Mouse (Mus musculus) midbrain, embryonic 15.5 days (tissue): ENCODE results near the gene Fam171a2. TPM values are rescaled to one million over a fixed set of nuclear protein-coding genes. Genes with fewer than 3 reads are reported as not detected.

Source experiments
- ATAC-seq: fragments of 200-750 bp; cut with Nextera tagmentation; replicated peaks from 2 replicates; pipeline ENCODE4 v1.8.0; 2017; ENCODE audit warnings: moderate TSS enrichment
- H3K27ac ChIP-seq: fragments of 300-500 bp; sonication (generic); 2 replicates; pipeline ENCODE4 v1.5.1; 2015; ENCODE audit warnings: mild to moderate bottlenecking, inconsistent platforms
- H3K27me3 ChIP-seq: fragments of 300-500 bp; sonication (generic); replicated peaks from 2 replicates; pipeline ENCODE4 v1.6.1; 2015; ENCODE audit warnings: inconsistent platforms
- H3K36me3 ChIP-seq: fragments of 300-500 bp; sonication (generic); replicated peaks from 2 replicates; pipeline ENCODE4 v1.6.1; 2015; ENCODE audit warnings: inconsistent platforms
- H3K4me1 ChIP-seq: fragments of 300-500 bp; sonication (generic); 2 replicates; pipeline ENCODE4 v1.6.1; 2015; ENCODE audit warnings: inconsistent platforms
- H3K4me2 ChIP-seq: fragments of 300-500 bp; sonication (generic); 2 replicates; pipeline ENCODE4 v1.6.1; 2015; ENCODE audit warnings: inconsistent platforms, mild to moderate bottlenecking, moderate library complexity
- H3K4me3 ChIP-seq: fragments of 300-500 bp; sonication (generic); 2 replicates; pipeline ENCODE4 v1.5.1; 2015; ENCODE audit warnings: mild to moderate bottlenecking, inconsistent platforms
- H3K9ac ChIP-seq: fragments of 300-500 bp; sonication (generic); 2 replicates; pipeline ENCODE4 v1.6.1; 2015; ENCODE audit warnings: mild to moderate bottlenecking, inconsistent platforms
- H3K9me3 ChIP-seq: fragments of 300-500 bp; sonication (generic); 2 replicates; pipeline ENCODE4 v1.6.1; 2016; ENCODE audit warnings: inconsistent platforms
- WGBS: fragments of 180-500 bp; shearing (Covaris S2); methylation state at CpG from one replicate; pipeline ENCODE4 v1.1.7; 2015; ENCODE audit warnings: mixed read lengths; 5-methylcytosine and 5-hydroxymethylcytosine counted together
- polyA plus RNA-seq: library from polyadenylated mRNA; unstranded; fragments of >200 nt; fragmentation: Nextera tagmentation; extraction: Ambion mirVana; gene quantifications from 2 replicates; pipeline ENCODE4 v1.2.1, GENCODE M21; 2015

Fam171a2 gene
- polyA plus RNA-seq, 1 experiment from 2014 or later, result 28.7 TPM

GRCm38 (mm10) chr11:102438212-102439092 lies 9.0 kb downstream of the Fam171a2 start:
- peak; percentile 27; the same call in 1 of the 2 replicates for ATAC-seq
- H3K4me2 ChIP-seq, result peak overlapping the region; percentile 46
- peak overlapping the region; percentile 35; the same call in 1 of the 2 replicates for H3K27ac ChIP-seq
- H3K4me3 ChIP-seq, result peak overlapping the region; percentile 16
- H3K27me3 ChIP-seq, result no peaks in the 10 kb centered on the region
- no peaks in the 10 kb centered on the region for H3K9me3 ChIP-seq
- H3K36me3 ChIP-seq, result peaks cover 47% of the 10 kb centered on the region
- peak overlapping the region; percentile 17; the same call in 1 of the 2 replicates for H3K9ac ChIP-seq
- WGBS, result 9% methylated on average over 77 of the region's 77 CpGs
- peaks cover 28% of the 10 kb centered on the region for H3K4me1 ChIP-seq

- Histone ChIP-seq H3K4me3 (peak overlapping the region; percentile 16), H3K9me3 (no peaks in the 10 kb centered on the region), H3K9ac (peak overlapping the region; percentile 17; the same call in 1 of the 2 replicates), H3K4me1 (peaks cover 28% of the 10 kb centered on the region), H3K4me2 (peak overlapping the region; percentile 46), H3K27me3 (no peaks in the 10 kb centered on the region), H3K27ac (peak overlapping the region; percentile 15; the same call in 1 of the 2 replicates), H3K36me3 (peaks cover 40% of the 10 kb centered on the region)
- WGBS, result 5% methylated on average over 84 of the region's 87 CpGs
- no peak for ATAC-seq
Measured at GRCm38 (mm10) chr11:102437120-102438061, 10.1 kb downstream of the Fam171a2 start.

DNA sequence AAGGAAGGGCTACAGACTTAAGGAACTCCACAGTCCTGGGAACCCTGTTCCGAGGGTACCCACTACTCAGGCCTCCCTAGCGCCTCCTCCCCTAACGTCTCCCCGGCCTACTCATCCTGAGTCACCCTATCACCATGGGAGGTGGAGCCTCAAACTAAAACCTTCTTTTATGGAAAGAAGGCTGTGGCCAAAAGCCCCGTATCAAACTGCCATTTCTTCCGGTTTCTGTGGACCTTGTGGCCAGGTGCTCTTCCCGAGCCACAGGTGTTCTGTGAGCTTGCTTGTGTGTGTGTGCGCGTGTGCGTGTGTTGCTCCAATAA lies 11.1 kb downstream of the Fam171a2 start:
- H3K27me3 ChIP-seq, result no peaks in the 10 kb centered on the region
- H3K36me3 ChIP-seq, result peaks cover 40% of the 10 kb centered on the region
- peaks cover 34% of the 10 kb centered on the region for H3K4me1 ChIP-seq
- no peaks in the 10 kb centered on the region for H3K9me3 ChIP-seq
- WGBS, result 81% methylated on average over 10 of the region's 10 CpGs
- no peak overlapping the region for H3K4me3 ChIP-seq
- no peak overlapping the region for H3K9ac ChIP-seq
- H3K4me2 ChIP-seq, result no peak overlapping the region
- H3K27ac ChIP-seq, result no peak overlapping the region
- ATAC-seq, result no peak

DNA sequence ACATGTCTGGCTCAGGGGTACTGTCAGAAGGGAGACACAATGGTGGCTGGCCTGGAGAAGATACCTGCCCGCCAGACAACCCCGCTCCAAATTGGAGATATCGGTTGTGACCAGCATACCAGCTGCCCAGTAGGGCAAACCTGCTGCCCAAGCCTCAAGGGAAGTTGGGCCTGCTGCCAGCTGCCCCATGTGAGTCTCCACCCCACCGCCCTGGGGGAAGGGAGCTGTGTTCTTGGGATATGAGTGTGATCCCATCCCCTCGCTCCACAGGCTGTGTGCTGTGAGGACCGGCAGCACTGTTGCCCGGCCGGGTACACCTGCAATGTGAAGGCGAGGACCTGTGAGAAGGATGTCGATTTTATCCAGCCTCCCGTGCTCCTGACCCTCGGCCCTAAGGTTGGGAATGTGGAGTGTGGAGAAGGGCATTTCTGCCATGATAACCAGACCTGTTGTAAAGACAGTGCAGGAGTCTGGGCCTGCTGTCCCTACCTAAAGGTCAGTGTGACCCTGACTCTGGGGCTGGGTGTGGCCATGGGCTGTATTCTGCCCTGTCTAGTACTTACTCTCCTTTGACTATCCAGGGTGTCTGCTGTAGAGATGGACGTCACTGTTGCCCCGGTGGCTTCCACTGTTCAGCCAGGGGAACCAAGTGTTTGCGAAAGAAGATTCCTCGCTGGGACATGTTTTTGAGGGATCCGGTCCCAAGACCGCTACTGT lies 11.6 kb downstream of the Fam171a2 start:
- H3K9me3 ChIP-seq, result no peaks in the 10 kb centered on the region
- H3K4me2 ChIP-seq, result no peak overlapping the region
- no peak overlapping the region for H3K27ac ChIP-seq
- 90% methylated on average over 18 of the region's 18 CpGs for WGBS
- H3K36me3 ChIP-seq, result peaks cover 40% of the 10 kb centered on the region
- no peak for ATAC-seq
- peaks cover 39% of the 10 kb centered on the region for H3K4me1 ChIP-seq
- H3K4me3 ChIP-seq, result no peak overlapping the region
- H3K27me3 ChIP-seq, result no peaks in the 10 kb centered on the region
- H3K9ac ChIP-seq, result no peak overlapping the region

DNA sequence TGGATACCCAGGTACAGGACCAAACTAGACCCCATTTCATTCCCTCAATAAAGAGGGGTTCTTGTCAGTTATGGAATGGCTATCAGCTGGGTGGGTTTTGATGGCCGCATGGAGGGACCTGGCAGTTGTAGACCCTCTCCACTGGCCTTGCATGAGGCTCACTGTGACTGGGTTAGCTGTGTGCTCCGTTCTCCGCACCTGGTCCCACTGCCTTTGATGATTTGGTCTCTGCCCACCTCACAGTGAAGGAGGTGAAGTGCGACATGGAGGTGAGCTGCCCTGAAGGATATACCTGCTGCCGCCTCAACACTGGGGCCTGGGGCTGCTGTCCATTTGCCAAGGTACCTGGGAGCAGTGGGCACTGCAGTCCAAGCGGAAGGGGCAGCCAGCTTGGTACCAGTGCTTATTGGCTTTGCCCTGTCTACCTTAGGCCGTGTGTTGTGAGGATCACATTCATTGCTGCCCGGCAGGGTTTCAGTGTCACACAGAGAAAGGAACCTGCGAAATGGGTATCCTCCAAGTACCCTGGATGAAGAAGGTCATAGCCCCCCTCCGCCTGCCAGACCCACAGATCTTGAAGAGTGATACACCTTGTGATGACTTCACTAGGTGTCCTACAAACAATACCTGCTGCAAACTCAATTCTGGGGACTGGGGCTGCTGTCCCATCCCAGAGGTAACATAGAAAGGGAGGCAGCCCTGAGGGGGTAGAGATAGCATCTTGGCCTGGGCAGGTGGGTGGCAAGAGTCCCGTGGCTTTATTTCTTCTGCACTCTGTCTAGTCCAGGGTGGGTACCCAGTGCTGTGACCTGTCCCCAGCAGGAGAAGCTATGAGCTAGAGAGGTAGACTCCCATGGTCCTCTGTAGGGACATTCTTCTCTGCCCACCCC lies 12.4 kb downstream of the Fam171a2 start:
- ATAC-seq, result no peak
- peaks cover 34% of the 10 kb centered on the region for H3K36me3 ChIP-seq

GRCm38 (mm10) chr11:102434406-102434805 lies 13.1 kb downstream of the Fam171a2 start:
- peaks cover 50% of the 10 kb centered on the region for H3K4me1 ChIP-seq
- H3K27ac ChIP-seq, result no peak overlapping the region
- no peak overlapping the region for H3K4me2 ChIP-seq
- H3K36me3 ChIP-seq, result peaks cover 27% of the 10 kb centered on the region
- H3K9me3 ChIP-seq, result no peaks in the 10 kb centered on the region
- H3K27me3 ChIP-seq, result no peaks in the 10 kb centered on the region
- 4% methylated on average over 7 of the region's 7 CpGs for WGBS
- H3K9ac ChIP-seq, result no peak overlapping the region
- peak; percentile 47 for ATAC-seq
- no peak overlapping the region for H3K4me3 ChIP-seq

More for the DNA sequence above, 12.4 kb downstream of the Fam171a2 start:
- no peak overlapping the region for H3K4me2 ChIP-seq
- no peak overlapping the region for H3K9ac ChIP-seq
- H3K9me3 ChIP-seq, result no peaks in the 10 kb centered on the region
- WGBS, result 94% methylated on average over 11 of the region's 11 CpGs
- peaks cover 43% of the 10 kb centered on the region for H3K4me1 ChIP-seq
- H3K4me3 ChIP-seq, result no peak overlapping the region
- H3K27me3 ChIP-seq, result no peaks in the 10 kb centered on the region
- 0 out of 2 replicates have a peak overlapping the region, but pooled peaks have one; percentile 18 for H3K27ac ChIP-seq

GRCm38 (mm10) chr11:102433866-102434265 lies 13.6 kb downstream of the Fam171a2 start:
- Histone ChIP-seq H3K4me1 (peaks cover 49% of the 10 kb centered on the region), H3K4me3 (no peak overlapping the region), H3K27ac (no peak overlapping the region), H3K9ac (no peak overlapping the region), H3K27me3 (no peaks in the 10 kb centered on the region), H3K9me3 (no peaks in the 10 kb centered on the region), H3K4me2 (no peak overlapping the region), H3K36me3 (peaks cover 23% of the 10 kb centered on the region)
- WGBS, result 86% methylated on average over 7 of the region's 7 CpGs
- no peak for ATAC-seq

DNA sequence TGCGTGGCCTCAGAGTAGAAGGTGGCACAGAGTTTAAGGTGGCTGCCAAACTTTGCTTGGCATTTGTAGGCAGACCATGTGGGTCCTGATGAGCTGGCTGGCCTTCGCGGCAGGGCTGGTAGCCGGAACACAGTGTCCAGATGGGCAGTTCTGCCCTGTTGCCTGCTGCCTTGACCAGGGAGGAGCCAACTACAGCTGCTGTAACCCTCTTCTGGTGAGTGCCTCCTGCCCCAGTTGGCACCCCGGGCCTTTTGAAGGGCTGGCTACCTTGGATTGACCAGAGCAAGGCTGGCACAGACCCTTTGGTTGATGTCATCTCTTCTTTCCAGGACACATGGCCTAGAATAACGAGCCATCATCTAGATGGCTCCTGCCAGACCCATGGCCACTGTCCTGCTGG lies 14.6 kb downstream of the Fam171a2 start:
- peaks cover 23% of the 10 kb centered on the region for H3K36me3 ChIP-seq
- H3K4me3 ChIP-seq, result no peak overlapping the region
- no peaks in the 10 kb centered on the region for H3K27me3 ChIP-seq
- ATAC-seq, result no peak
- 88% methylated on average over 6 of the region's 6 CpGs for WGBS
- no peak overlapping the region for H3K9ac ChIP-seq
- H3K9me3 ChIP-seq, result no peaks in the 10 kb centered on the region
- H3K4me1 ChIP-seq, result peaks cover 40% of the 10 kb centered on the region
- no peak overlapping the region for H3K4me2 ChIP-seq
- H3K27ac ChIP-seq, result no peak overlapping the region

GRCm38 (mm10) chr11:102432115-102432843 lies 15.2 kb downstream of the Fam171a2 start:
- H3K9ac ChIP-seq, result no peak overlapping the region
- peaks cover 33% of the 10 kb centered on the region for H3K4me1 ChIP-seq
- WGBS, result 69% methylated on average over 16 of the region's 16 CpGs
- no peaks in the 10 kb centered on the region for H3K9me3 ChIP-seq
- 0 out of 2 replicates have a peak overlapping the region, but pooled peaks have one; percentile 5 for H3K4me3 ChIP-seq
- H3K27me3 ChIP-seq, result no peaks in the 10 kb centered on the region
- H3K36me3 ChIP-seq, result peaks cover 23% of the 10 kb centered on the region
- no peak overlapping the region for H3K27ac ChIP-seq
- no peak overlapping the region for H3K4me2 ChIP-seq
- no peak for ATAC-seq

- Histone ChIP-seq H3K36me3 (peaks cover 23% of the 10 kb centered on the region), H3K9ac (no peak overlapping the region), H3K4me1 (peaks cover 29% of the 10 kb centered on the region), H3K27me3 (no peaks in the 10 kb centered on the region), H3K27ac (no peak overlapping the region), H3K9me3 (no peaks in the 10 kb centered on the region), H3K4me3 (no peak overlapping the region), H3K4me2 (no peak overlapping the region)
- 79% methylated on average over 3 of the region's 3 CpGs for WGBS
- no peak for ATAC-seq
Measured at GRCm38 (mm10) chr11:102431728-102432114, 15.8 kb downstream of the Fam171a2 start.
